Mouse (Mus musculus) C3H10T1/2 (cell line): ENCODE results near the gene Gm3526. TPM values are rescaled to one million over a fixed set of nuclear protein-coding genes. Genes with fewer than 3 reads are reported as not detected.

Source experiments
- polyA plus RNA-seq, 2 experiments: library from polyadenylated mRNA; unstranded; fragments of >200 nt; fragmentation: generic; extraction: Trizol; gene quantifications; one replicate each; pipeline ENCODE4 v1.2.1; 2012; ENCODE audit warnings: missing spikeins in 2 of 2

Gene Gm3526
- not detected for polyA plus RNA-seq

GRCm38 (mm10) chr14:5260480-5260879 lies at the start of gene Gm3526:
TSS of gene Gm3526 (minus strand) at chr14:5260580.

Other genes with a start within 250 kb of the Gm3526 start
- gene Gm3298, start 244.7 kb downstream of the Gm3526 start, polyA plus RNA-seq: not detected
- gene 4930555G01Rik, start 210.0 kb downstream of the Gm3526 start, polyA plus RNA-seq: not detected
- gene Gm8281, start 189.5 kb downstream of the Gm3526 start, polyA plus RNA-seq: not detected
- gene Gm8279, start 129.1 kb downstream of the Gm3526 start, polyA plus RNA-seq: not detected
- not detected for gene Gm3317, start 96.0 kb downstream of the Gm3526 start, polyA plus RNA-seq
- not detected for gene Gm8271, start 74.8 kb downstream of the Gm3526 start, polyA plus RNA-seq
- not detected for gene Gm3542, start 74.3 kb upstream of the Gm3526 start, polyA plus RNA-seq
- not detected for gene Gm3500, start 128.5 kb upstream of the Gm3526 start, polyA plus RNA-seq
- not detected for gene Gm3194, start 194.9 kb upstream of the Gm3526 start, polyA plus RNA-seq
- gene Gm8246, start 217.2 kb upstream of the Gm3526 start, polyA plus RNA-seq: not detected
- gene Gm3187, start 223.6 kb upstream of the Gm3526 start, polyA plus RNA-seq: not detected
- gene Gm3488, start 241.1 kb upstream of the Gm3526 start, polyA plus RNA-seq: not detected